Mouse (Mus musculus) cortical plate, adult 2 months (tissue): ENCODE results near the gene Llgl1. TPM values are rescaled to one million over a fixed set of nuclear protein-coding genes. Genes with fewer than 3 reads are reported as not detected.

Experiments
- H3K27ac ChIP-seq: fragments of 200-500 bp; 2 replicates; pipeline ENCODE4 v1.5.1; 2012; ENCODE audit warnings: low read length, control low read depth, inconsistent platforms; ENCODE audit not compliant: insufficient read depth
- H3K4me1 ChIP-seq: fragments of 200-500 bp; 2 replicates; pipeline ENCODE4 v1.6.1; 2011; ENCODE audit warnings: low read length; ENCODE audit not compliant: control insufficient read depth, insufficient read depth
- H3K4me3 ChIP-seq: fragments of 200-500 bp; 2 replicates; pipeline ENCODE4 v1.5.1; 2011; ENCODE audit warnings: mild to moderate bottlenecking, low read length, control low read depth; ENCODE audit not compliant: insufficient read depth
- CTCF ChIP-seq: fragments of 200-500 bp; IDR thresholded peaks from 2 replicates; pipeline ENCODE4 v1.5.1; 2011; ENCODE audit warnings: mild to moderate bottlenecking, control low read depth, low read length; ENCODE audit not compliant: insufficient read depth; ENCODE audit errors: extremely low read depth
- POLR2A ChIP-seq: fragments of 200-500 bp; IDR thresholded peaks from 2 replicates; pipeline ENCODE4 v1.6.1; 2011; ENCODE audit warnings: mild to moderate bottlenecking, low read length, control low read depth; ENCODE audit not compliant: insufficient read depth; ENCODE audit errors: extremely low read depth
- polyA plus RNA-seq: library from polyadenylated mRNA; depleted of rRNA; stranded (reverse); fragments of >200 nt; gene quantifications from 2 replicates; pipeline ENCODE4 v1.2.3, GENCODE M21; 2012

Llgl1 gene
- polyA plus RNA-seq, 1 experiment, result 60.4 TPM

GRCm38 (mm10) chr11:60706076-60706475 lies 6.6 kb downstream of the Llgl1 start:
- H3K4me1 ChIP-seq, result peaks cover 1% of the 10 kb centered on the region; the same call in 1 of the 2 replicates
- no peak overlapping the region for H3K4me3 ChIP-seq
- no peak overlapping the region for H3K27ac ChIP-seq
- TF ChIP-seq POLR2A, result no peak

GRCm38 (mm10) chr11:60706696-60707480 lies 7.4 kb downstream of the Llgl1 start:
- peaks cover under 1% of the 10 kb centered on the region; the same call in 1 of the 2 replicates for H3K4me1 ChIP-seq
- no peak overlapping the region for H3K4me3 ChIP-seq
- TF ChIP-seq POLR2A, result no peak
- peak overlapping the region; percentile 12; the same call in 1 of the 2 replicates for H3K27ac ChIP-seq

GRCm38 (mm10) chr11:60707672-60708071 lies 8.1 kb downstream of the Llgl1 start:
- TF ChIP-seq POLR2A (no peak), CTCF (no peak)
- Histone ChIP-seq H3K4me3 (no peak overlapping the region), H3K4me1 (no peaks in the 10 kb centered on the region), H3K27ac (peak overlapping the region; percentile 45; the same call in 1 of the 2 replicates)

- no peak overlapping the region for H3K4me3 ChIP-seq
- no peak for TF ChIP-seq CTCF
- TF ChIP-seq POLR2A, result no peak
- no peak overlapping the region for H3K27ac ChIP-seq
Measured at GRCm38 (mm10) chr11:60708631-60709030, 9.1 kb downstream of the Llgl1 start.

GRCm38 (mm10) chr11:60709481-60710465 lies 10.2 kb downstream of the Llgl1 start:
- H3K27ac ChIP-seq, result no peak overlapping the region
- H3K4me3 ChIP-seq, result no peak overlapping the region
- TF ChIP-seq CTCF (no peak), POLR2A (no peak)
- H3K4me1 ChIP-seq, result no peaks in the 10 kb centered on the region

More at GRCm38 (mm10) chr11:60708631-60709030, 9.1 kb downstream of the Llgl1 start:
- H3K4me1 ChIP-seq, result no peaks in the 10 kb centered on the region

GRCm38 (mm10) chr11:60711218-60711617 lies 11.7 kb downstream of the Llgl1 start:
- Histone ChIP-seq H3K27ac (no peak overlapping the region), H3K4me1 (no peaks in the 10 kb centered on the region), H3K4me3 (no peak overlapping the region)
- no peak for TF ChIP-seq POLR2A
- TF ChIP-seq CTCF, result no peak

- TF ChIP-seq POLR2A (no peak), CTCF (no peak)
- Histone ChIP-seq H3K4me3 (no peak overlapping the region), H3K4me1 (no peaks in the 10 kb centered on the region), H3K27ac (no peak overlapping the region)
Measured at GRCm38 (mm10) chr11:60712040-60712439, 12.5 kb downstream of the Llgl1 start.

- H3K4me1 ChIP-seq, result no peaks in the 10 kb centered on the region
- H3K27ac ChIP-seq, result no peak overlapping the region
- no peak for TF ChIP-seq CTCF
- H3K4me3 ChIP-seq, result no peak overlapping the region
Measured at GRCm38 (mm10) chr11:60712639-60713255, 13.2 kb downstream of the Llgl1 start.

GRCm38 (mm10) chr11:60715833-60716232 lies 16.3 kb downstream of the Llgl1 start:
- TF ChIP-seq POLR2A (no peak), CTCF (no peak)

GRCm38 (mm10) chr11:60719263-60719662 lies 19.7 kb downstream of the Llgl1 start:
- Histone ChIP-seq H3K4me1 (no peaks in the 10 kb centered on the region), H3K4me3 (no peak overlapping the region), H3K27ac (no peak overlapping the region)
- TF ChIP-seq CTCF, result no peak
- TF ChIP-seq POLR2A, result no peak

More at GRCm38 (mm10) chr11:60715833-60716232, 16.3 kb downstream of the Llgl1 start:
- H3K4me3 ChIP-seq, result no peak overlapping the region
- H3K27ac ChIP-seq, result no peak overlapping the region
- H3K4me1 ChIP-seq, result no peaks in the 10 kb centered on the region
